Mouse (Mus musculus) heart, postnatal 4 days (tissue): ENCODE data around the gene H2al1e. TPM values are rescaled to one million over a fixed set of nuclear protein-coding genes. Genes with fewer than 3 reads are reported as not detected.
"Not testable (repeated sequence)": the region's sequence is repeated elsewhere in the genome, so short reads cannot be mapped to it uniquely, and the experiment has no call there.

ENCODE experiments used
- DNase-seq: peaks from one replicate; pipeline ENCODE4 v3.0.0; 2021
- total RNA-seq, 2 experiments: library from RNA; stranded (reverse); gene quantifications; 2 replicates each; pipeline ENCODE4 v1.2.3; 2021

H2al1e gene
- not detected for total RNA-seq

GRCm38 (mm10) chrX:11311634-11312033, at the start of gene H2al1e:
Gene H2al1e (plus strand): TSS chrX:11311934.
- not testable (repeated sequence) for DNase-seq

GRCm38 (mm10) chrX:11264918-11265317, 46.8 kb upstream of the H2al1e start:
- no peak for DNase-seq

- DNase-seq = peak; percentile 32
These were observed 43.9 kb upstream of the H2al1e start for GRCm38 (mm10) chrX:11267791-11268190.

- DNase-seq = peak; percentile 35
These were observed 42.7 kb upstream of the H2al1e start for GRCm38 (mm10) chrX:11269074-11269473.

GRCm38 (mm10) chrX:11273190-11273589, 38.5 kb upstream of the H2al1e start:
- no peak for DNase-seq

DNA sequence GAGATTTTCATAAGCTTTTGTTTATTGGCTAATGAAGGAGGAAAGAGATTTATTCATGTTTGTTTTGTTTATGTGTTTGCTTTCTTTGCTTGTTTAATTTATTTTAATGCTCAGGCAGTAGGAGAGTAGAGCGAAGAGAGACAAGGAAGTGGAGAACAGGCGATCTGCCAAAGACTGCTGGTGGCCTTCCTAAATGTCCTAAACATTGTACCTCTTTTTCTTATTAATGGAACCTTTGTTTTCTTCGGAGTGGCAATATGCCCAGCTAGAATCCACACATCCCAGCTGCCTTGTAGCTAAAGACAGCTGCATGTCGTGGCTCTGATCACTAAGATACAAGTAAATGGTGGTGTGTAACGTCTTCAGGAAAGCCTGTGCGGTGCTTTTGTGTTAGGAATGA, 34.7 kb upstream of the H2al1e start:
- no peak for DNase-seq

- DNase-seq = no peak
These were observed 31.0 kb upstream of the H2al1e start for GRCm38 (mm10) chrX:11280741-11281140.

DNA sequence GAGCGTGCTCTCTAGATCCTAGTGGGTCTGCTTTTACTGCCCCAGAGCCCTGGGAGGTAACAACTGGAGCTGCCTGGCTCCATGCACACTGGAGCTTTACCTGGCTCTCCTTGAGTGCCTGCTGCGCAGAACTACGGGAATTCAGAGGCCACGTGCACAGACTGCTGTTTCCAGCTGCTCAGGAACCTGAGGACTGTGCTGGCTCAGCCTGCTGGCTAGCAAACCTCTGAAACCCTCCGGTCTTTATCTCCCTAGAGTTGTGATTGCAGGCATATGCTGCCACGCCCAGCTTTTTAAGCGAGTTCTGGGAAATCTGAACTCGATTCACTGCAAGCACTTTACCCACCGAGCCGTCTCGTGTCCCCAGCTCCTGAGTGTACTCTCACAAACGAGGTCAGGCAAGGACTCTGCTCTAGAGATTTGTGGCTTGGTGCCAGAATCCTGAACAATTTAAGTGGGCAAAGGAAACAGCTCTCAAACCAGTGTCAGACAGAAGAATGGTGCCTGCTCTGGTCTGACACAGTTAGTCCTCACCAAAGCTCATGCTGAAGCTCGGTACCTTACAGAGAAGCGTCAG, 23.3 kb upstream of the H2al1e start:
- DNase-seq = peak; percentile 55

DNA sequence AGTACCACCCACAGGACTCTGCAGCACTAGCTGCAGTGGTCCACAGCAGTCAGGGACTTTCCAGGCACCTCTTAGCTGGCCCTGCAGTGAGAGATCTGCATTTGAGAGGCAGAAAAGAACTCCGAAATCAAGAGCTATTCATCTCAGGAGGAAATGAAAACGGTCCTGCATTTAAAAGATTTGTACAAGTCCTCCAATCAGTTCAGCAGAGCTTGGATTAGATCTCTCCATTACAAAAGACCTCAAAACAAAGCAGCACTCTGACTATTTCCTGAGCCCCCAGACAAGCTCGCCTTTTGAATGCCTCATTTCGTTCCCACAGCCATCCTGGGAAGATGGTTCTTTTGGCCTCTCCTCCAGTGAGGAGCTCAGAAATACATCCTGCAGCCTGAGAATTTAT, 22.5 kb upstream of the H2al1e start:
- no peak for DNase-seq

- DNase-seq = not testable (repeated sequence)
These were observed 12.8 kb upstream of the H2al1e start, which contains the start of gene H2al1a for GRCm38 (mm10) chrX:11298957-11299356. Gene H2al1a (plus strand): TSS chrX:11299257.

- not testable (repeated sequence) for DNase-seq
These were observed 9.6 kb upstream of the H2al1e start, which contains the start of gene H2al1b for GRCm38 (mm10) chrX:11302132-11302531. Gene H2al1b (plus strand): TSS chrX:11302432.

GRCm38 (mm10) chrX:11305355-11305754, 6.4 kb upstream of the H2al1e start, which contains the start of gene H2al1c:
Gene H2al1c (plus strand): TSS chrX:11305655.
- DNase-seq = not testable (repeated sequence)

DNA sequence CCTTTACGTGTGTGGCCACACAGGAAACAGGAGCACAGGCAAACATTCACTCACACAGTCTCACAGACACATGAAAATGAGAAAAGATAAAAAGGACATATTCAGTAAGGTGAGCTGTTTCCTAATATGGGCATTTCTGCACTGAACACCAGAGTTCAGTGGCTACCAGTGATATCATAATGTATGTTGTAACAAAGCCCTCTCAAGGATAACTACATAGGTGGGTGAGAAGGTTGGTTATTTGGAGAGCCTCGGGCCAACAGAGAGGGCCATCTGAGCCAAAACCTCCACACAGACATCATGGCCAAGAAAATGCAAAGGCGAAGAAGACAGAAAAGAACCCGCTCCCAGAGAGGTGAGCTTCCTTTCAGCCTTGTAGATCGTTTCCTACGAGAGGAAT, 3.2 kb upstream of the H2al1e start, which contains the start of gene H2al1d:
TSS of gene H2al1d (plus strand) at position 301 of the 400 bp plus-strand sequence.
- DNase-seq = not testable (repeated sequence)

- not testable (repeated sequence) for DNase-seq
These were observed 3.1 kb downstream of the H2al1e start, which contains the start of gene H2al1f for GRCm38 (mm10) chrX:11314858-11315257. Gene H2al1f (plus strand): TSS chrX:11315158.

GRCm38 (mm10) chrX:11317956-11318355, 6.2 kb downstream of the H2al1e start, which contains the start of gene H2al1g:
Gene H2al1g (plus strand): TSS chrX:11318256.
- DNase-seq = not testable (repeated sequence)

- not testable (repeated sequence) for DNase-seq
These were observed 9.5 kb downstream of the H2al1e start, which contains the start of gene H2al1h for GRCm38 (mm10) chrX:11321192-11321591. Gene H2al1h (plus strand): TSS chrX:11321492.

- not testable (repeated sequence) for DNase-seq
These were observed 12.6 kb downstream of the H2al1e start, which contains the start of gene H2al1i for GRCm38 (mm10) chrX:11324359-11324758. Gene H2al1i (plus strand): TSS chrX:11324659.

DNA sequence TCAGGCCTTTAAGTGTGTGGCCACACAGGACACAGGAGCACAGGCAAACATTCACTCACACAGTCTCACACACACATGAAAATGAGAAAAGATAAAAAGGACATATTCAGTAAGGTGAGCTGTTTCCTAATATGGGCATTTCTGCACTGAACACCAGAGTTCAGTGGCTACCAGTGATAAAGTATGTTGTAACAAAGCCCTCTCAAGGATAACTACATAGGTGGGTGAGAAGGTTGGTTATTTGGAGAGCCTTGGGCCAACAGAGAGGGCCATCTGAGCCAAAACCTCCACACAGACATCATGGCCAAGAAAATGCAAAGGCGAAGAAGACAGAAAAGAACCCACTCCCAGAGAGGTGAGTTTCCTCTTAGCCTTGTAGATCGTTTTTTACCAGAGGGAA, 15.8 kb downstream of the H2al1e start, which contains the start of gene H2al1j:
TSS of gene H2al1j (plus strand) at position 301 of the 400 bp plus-strand sequence.
- DNase-seq = not testable (repeated sequence)

DNA sequence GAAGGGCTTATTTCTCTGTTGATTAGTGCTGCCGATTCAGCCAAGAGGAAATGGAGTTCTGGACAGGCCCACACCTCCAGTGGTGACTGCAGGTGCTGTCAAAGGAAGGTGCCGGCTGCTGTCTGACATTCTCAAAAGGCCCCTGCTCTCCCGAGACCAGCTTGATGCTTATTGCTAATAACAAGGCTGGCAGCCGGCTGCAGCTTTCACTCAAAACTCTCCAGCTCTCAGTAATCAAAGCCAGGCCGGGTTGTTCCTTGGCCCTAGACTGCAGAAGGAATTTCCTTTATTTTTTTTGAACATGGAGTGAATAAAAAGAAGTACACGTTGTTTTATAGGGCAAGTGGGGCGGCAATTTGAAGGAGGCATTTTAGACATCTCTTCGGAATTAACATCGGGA, 34.0 kb downstream of the H2al1e start:
- DNase-seq = no peak

- no peak for DNase-seq
These were observed 35.0 kb downstream of the H2al1e start for GRCm38 (mm10) chrX:11346756-11347155.

- no peak for DNase-seq
These were observed 49.1 kb downstream of the H2al1e start for GRCm38 (mm10) chrX:11360823-11361222.

- DNase-seq = no peak
These were observed 49.5 kb downstream of the H2al1e start for GRCm38 (mm10) chrX:11361261-11361660.
